Mouse (Mus musculus) forebrain, embryonic 13.5 days (tissue): ENCODE data around the gene C1rb. TPM values are rescaled to one million over a fixed set of nuclear protein-coding genes. Genes with fewer than 3 reads are reported as not detected.
"Not testable (repeated sequence)": the region's sequence is repeated elsewhere in the genome, so short reads cannot be mapped to it uniquely, and the experiment has no call there.

ENCODE experiments used
- ATAC-seq: fragments of 200-750 bp; cut with Nextera tagmentation; 2 replicates; pipeline ENCODE4 v1.8.0; 2017
- H3K27ac ChIP-seq: fragments of 300-500 bp; sonication (generic); 2 replicates; pipeline ENCODE4 v1.5.1; 2015; ENCODE audit warnings: inconsistent platforms, mild to moderate bottlenecking, moderate library complexity
- H3K27me3 ChIP-seq: fragments of 300-500 bp; sonication (generic); 2 replicates; pipeline ENCODE4 v1.6.1; 2015; ENCODE audit warnings: mild to moderate bottlenecking, inconsistent platforms
- H3K36me3 ChIP-seq: fragments of 300-500 bp; sonication (generic); 2 replicates; pipeline ENCODE4 v1.6.1; 2015; ENCODE audit warnings: mild to moderate bottlenecking, inconsistent platforms; ENCODE audit not compliant: poor library complexity, severe bottlenecking
- H3K4me1 ChIP-seq: fragments of 300-500 bp; sonication (generic); 2 replicates; pipeline ENCODE4 v1.6.1; 2015; ENCODE audit warnings: inconsistent platforms
- H3K4me2 ChIP-seq: fragments of 300-500 bp; sonication (generic); 2 replicates; pipeline ENCODE4 v1.6.1; 2015; ENCODE audit warnings: inconsistent platforms, mild to moderate bottlenecking, moderate library complexity
- H3K4me3 ChIP-seq: fragments of 300-500 bp; sonication (generic); 2 replicates; pipeline ENCODE4 v1.5.1; 2015; ENCODE audit warnings: mild to moderate bottlenecking, inconsistent platforms
- H3K9ac ChIP-seq: fragments of 300-500 bp; sonication (generic); 2 replicates; pipeline ENCODE4 v1.6.1; 2015; ENCODE audit warnings: mild to moderate bottlenecking, inconsistent platforms
- H3K9me3 ChIP-seq: fragments of 300-500 bp; sonication (generic); replicated peaks from 2 replicates; pipeline ENCODE4 v1.6.1; 2016; ENCODE audit warnings: inconsistent platforms
- WGBS: fragments of 180-500 bp; shearing (Covaris S2); methylation state at CpG from one replicate; pipeline ENCODE4 v1.1.7; 2015; 5-methylcytosine and 5-hydroxymethylcytosine counted together
- polyA plus RNA-seq: library from polyadenylated mRNA; unstranded; fragments of >200 nt; fragmentation: Nextera tagmentation; extraction: Ambion mirVana; gene quantifications from 2 replicates; pipeline ENCODE4 v1.2.1, GENCODE M21; 2015

C1rb gene
- polyA plus RNA-seq, 1 experiment from 2014 or later: not detected

- not testable (repeated sequence) for H3K4me1 ChIP-seq, ATAC-seq, H3K9ac ChIP-seq, H3K9me3 ChIP-seq, H3K27me3 ChIP-seq, H3K4me2 ChIP-seq, H3K36me3 ChIP-seq, H3K27ac ChIP-seq, H3K4me3 ChIP-seq
- 89% methylated on average over 4 of the region's 4 CpGs for WGBS
Observed at GRCm38 (mm10) chr6:124561156-124561555, 8.9 kb upstream of the C1rb start.

- not testable (repeated sequence) for ATAC-seq
Observed at GRCm38 (mm10) chr6:124561611-124562010, 8.5 kb upstream of the C1rb start.

GRCm38 (mm10) chr6:124575155-124575678, 5.1 kb downstream of the C1rb start:
- not testable (repeated sequence) for H3K27ac ChIP-seq, H3K9ac ChIP-seq, H3K4me1 ChIP-seq, H3K4me3 ChIP-seq, H3K36me3 ChIP-seq, H3K9me3 ChIP-seq, H3K27me3 ChIP-seq, ATAC-seq, H3K4me2 ChIP-seq
- 92% methylated on average over 3 of the region's 3 CpGs for WGBS

More at GRCm38 (mm10) chr6:124561611-124562010, 8.5 kb upstream of the C1rb start:
- WGBS: 95% methylated on average over 2 of the region's 2 CpGs
- H3K4me3 ChIP-seq, H3K27ac ChIP-seq, H3K27me3 ChIP-seq, H3K36me3 ChIP-seq, H3K9ac ChIP-seq, H3K4me2 ChIP-seq, H3K9me3 ChIP-seq, H3K4me1 ChIP-seq: not testable (repeated sequence)

GRCm38 (mm10) chr6:124580155-124580554, 10.1 kb downstream of the C1rb start:
- not testable (repeated sequence) for H3K27ac ChIP-seq, H3K9me3 ChIP-seq, ATAC-seq, H3K4me3 ChIP-seq, H3K27me3 ChIP-seq, H3K9ac ChIP-seq, H3K4me2 ChIP-seq, H3K36me3 ChIP-seq, H3K4me1 ChIP-seq
- WGBS: 89% methylated on average over 6 of the region's 7 CpGs

GRCm38 (mm10) chr6:124582231-124582630, 12.1 kb downstream of the C1rb start:
- H3K27me3 ChIP-seq: no peaks in the 10 kb centered on the region
- H3K9me3 ChIP-seq: no peaks in the 10 kb centered on the region
- no peak overlapping the region for H3K9ac ChIP-seq
- no peaks in the 10 kb centered on the region for H3K4me1 ChIP-seq
- H3K4me3 ChIP-seq: no peak overlapping the region
- ATAC-seq: no peak
- 85% methylated on average over 1 of the region's 1 CpGs for WGBS
- H3K36me3 ChIP-seq: no peaks in the 10 kb centered on the region
- no peak overlapping the region for H3K4me2 ChIP-seq
- no peak overlapping the region for H3K27ac ChIP-seq

GRCm38 (mm10) chr6:124584935-124585334, 14.8 kb downstream of the C1rb start:
- Histone ChIP-seq H3K4me2 (no peak overlapping the region), H3K36me3 (no peaks in the 10 kb centered on the region), H3K9ac (no peak overlapping the region), H3K27ac (no peak overlapping the region), H3K4me3 (no peak overlapping the region), H3K27me3 (no peaks in the 10 kb centered on the region), H3K4me1 (no peaks in the 10 kb centered on the region), H3K9me3 (no peaks in the 10 kb centered on the region)
- 86% methylated on average over 3 of the region's 3 CpGs for WGBS
- no peak for ATAC-seq

- ATAC-seq: no peak
- Histone ChIP-seq H3K36me3 (no peaks in the 10 kb centered on the region), H3K9ac (no peak overlapping the region), H3K4me3 (no peak overlapping the region), H3K4me1 (no peaks in the 10 kb centered on the region), H3K27ac (no peak overlapping the region), H3K9me3 (no peaks in the 10 kb centered on the region), H3K4me2 (no peak overlapping the region), H3K27me3 (no peaks in the 10 kb centered on the region)
- WGBS: 80% methylated on average over 3 of the region's 3 CpGs
Observed at GRCm38 (mm10) chr6:124585761-124586160, 15.7 kb downstream of the C1rb start.

- Histone ChIP-seq H3K9me3 (no peaks in the 10 kb centered on the region), H3K4me1 (no peaks in the 10 kb centered on the region), H3K4me3 (no peak overlapping the region), H3K27me3 (no peaks in the 10 kb centered on the region), H3K27ac (no peak overlapping the region), H3K36me3 (no peaks in the 10 kb centered on the region), H3K4me2 (no peak overlapping the region), H3K9ac (no peak overlapping the region)
- ATAC-seq: no peak
- WGBS: 71% methylated on average over 4 of the region's 4 CpGs
Observed at GRCm38 (mm10) chr6:124586266-124586665, 16.2 kb downstream of the C1rb start.

GRCm38 (mm10) chr6:124588771-124589170, 18.7 kb downstream of the C1rb start:
- no peak overlapping the region for H3K4me3 ChIP-seq
- no peaks in the 10 kb centered on the region for H3K36me3 ChIP-seq
- H3K27ac ChIP-seq: no peak overlapping the region
- H3K27me3 ChIP-seq: no peaks in the 10 kb centered on the region
- ATAC-seq: no peak
- H3K9ac ChIP-seq: no peak overlapping the region
- H3K9me3 ChIP-seq: no peaks in the 10 kb centered on the region
- H3K4me2 ChIP-seq: no peak overlapping the region
- no peaks in the 10 kb centered on the region for H3K4me1 ChIP-seq

- Histone ChIP-seq H3K36me3 (no peaks in the 10 kb centered on the region), H3K4me3 (no peak overlapping the region), H3K27me3 (no peaks in the 10 kb centered on the region), H3K4me2 (no peak overlapping the region), H3K4me1 (no peaks in the 10 kb centered on the region), H3K9ac (no peak overlapping the region), H3K27ac (no peak overlapping the region), H3K9me3 (no peaks in the 10 kb centered on the region)
- ATAC-seq: no peak
- 81% methylated on average over 4 of the region's 4 CpGs for WGBS
Observed at GRCm38 (mm10) chr6:124592186-124592700, 22.1 kb downstream of the C1rb start.

- H3K4me3 ChIP-seq: no peak overlapping the region
- no peaks in the 10 kb centered on the region for H3K4me1 ChIP-seq
- H3K9me3 ChIP-seq: no peaks in the 10 kb centered on the region
- no peak overlapping the region for H3K27ac ChIP-seq
- ATAC-seq: no peak
- no peak overlapping the region for H3K4me2 ChIP-seq
- no peaks in the 10 kb centered on the region for H3K27me3 ChIP-seq
- 85% methylated on average over 8 of the region's 8 CpGs for WGBS
- H3K9ac ChIP-seq: no peak overlapping the region
- H3K36me3 ChIP-seq: no peaks in the 10 kb centered on the region
Observed at GRCm38 (mm10) chr6:124593121-124593520, 23.0 kb downstream of the C1rb start.

- WGBS: 93% methylated on average over 4 of the region's 4 CpGs
- ATAC-seq: no peak
- H3K4me1 ChIP-seq: no peaks in the 10 kb centered on the region
- no peak overlapping the region for H3K4me2 ChIP-seq
- H3K36me3 ChIP-seq: no peaks in the 10 kb centered on the region
- H3K9ac ChIP-seq: no peak overlapping the region
- no peak overlapping the region for H3K27ac ChIP-seq
- peaks cover 3% of the 10 kb centered on the region; the same call in 1 of the 2 replicates for H3K9me3 ChIP-seq
- no peak overlapping the region for H3K4me3 ChIP-seq
- no peaks in the 10 kb centered on the region for H3K27me3 ChIP-seq
Observed at GRCm38 (mm10) chr6:124602031-124602430, 31.9 kb downstream of the C1rb start.

GRCm38 (mm10) chr6:124625612-124626011, 55.5 kb downstream of the C1rb start:
- Histone ChIP-seq H3K27ac (no peak overlapping the region), H3K27me3 (no peaks in the 10 kb centered on the region), H3K9ac (no peak overlapping the region), H3K4me3 (no peak overlapping the region), H3K4me1 (no peaks in the 10 kb centered on the region), H3K36me3 (no peaks in the 10 kb centered on the region), H3K9me3 (no peaks in the 10 kb centered on the region), H3K4me2 (no peak overlapping the region)
- 93% methylated on average over 13 of the region's 13 CpGs for WGBS
- no peak for ATAC-seq
